Mouse (Mus musculus): ENCODE measurements at regions not wholly inside any gene's neighbourhood (a gene's known extent, or its start where the extent isn't known, plus 50 kb on each side); places are given as distances from the start of the nearest gene placed in this dataset.

DNA sequence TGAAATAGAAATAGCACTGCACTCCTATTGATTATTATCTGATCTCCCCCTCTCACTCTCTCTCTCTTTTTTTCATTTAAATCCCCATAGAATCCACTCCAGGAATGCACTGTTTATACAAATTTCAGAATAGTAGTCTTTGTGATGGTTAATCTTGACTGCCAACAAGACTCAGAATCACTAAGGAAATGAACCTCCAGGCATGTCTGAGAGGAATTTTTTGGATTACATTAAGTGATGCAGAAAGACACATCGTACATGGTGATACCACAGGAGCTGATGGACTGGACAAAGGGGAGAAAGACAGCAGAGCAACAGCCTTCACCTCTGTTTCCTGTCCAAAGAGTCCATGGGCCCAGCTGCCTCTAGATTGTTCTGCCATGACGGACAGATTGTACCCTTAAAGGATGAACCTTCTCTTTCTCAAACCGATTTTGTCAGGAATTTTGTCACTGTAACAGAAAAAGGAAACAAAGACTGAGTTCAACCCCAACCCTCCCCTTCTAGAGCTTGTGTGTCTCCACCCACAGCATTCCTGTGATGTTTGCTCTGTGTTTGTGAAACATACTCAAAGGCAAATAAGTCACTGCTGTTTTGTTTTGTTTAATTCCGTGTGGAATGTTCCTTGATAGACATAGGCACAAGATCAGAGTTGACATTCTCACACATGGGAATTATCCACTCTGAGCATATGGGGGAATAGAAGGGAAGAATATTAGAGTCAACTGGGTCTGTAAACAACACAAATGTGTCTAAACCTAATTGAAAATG is 59.1 kb upstream of the Gm34302 start:
- no peak for DNase-seq

DNA sequence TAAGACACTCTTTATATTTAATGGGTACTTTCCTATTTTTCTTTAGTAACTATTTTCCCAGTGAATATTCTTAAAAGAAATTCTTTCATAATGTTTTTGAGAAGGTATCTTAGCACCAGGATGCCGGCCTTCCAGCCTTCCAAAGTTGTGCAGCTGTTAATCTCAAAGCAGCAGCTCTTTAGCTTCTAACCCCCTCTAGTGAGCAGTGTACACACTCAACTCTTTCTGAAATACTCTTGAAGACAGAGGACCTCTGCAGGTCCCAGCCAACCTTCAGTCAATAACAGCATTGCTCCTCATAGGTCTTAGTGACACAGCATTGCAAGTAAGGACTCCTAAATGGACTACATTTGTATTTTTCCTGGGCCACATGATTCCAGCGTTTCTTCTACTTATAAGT is 55.2 kb upstream of the Gm34302 start:
- DNase-seq = no peak

DNA sequence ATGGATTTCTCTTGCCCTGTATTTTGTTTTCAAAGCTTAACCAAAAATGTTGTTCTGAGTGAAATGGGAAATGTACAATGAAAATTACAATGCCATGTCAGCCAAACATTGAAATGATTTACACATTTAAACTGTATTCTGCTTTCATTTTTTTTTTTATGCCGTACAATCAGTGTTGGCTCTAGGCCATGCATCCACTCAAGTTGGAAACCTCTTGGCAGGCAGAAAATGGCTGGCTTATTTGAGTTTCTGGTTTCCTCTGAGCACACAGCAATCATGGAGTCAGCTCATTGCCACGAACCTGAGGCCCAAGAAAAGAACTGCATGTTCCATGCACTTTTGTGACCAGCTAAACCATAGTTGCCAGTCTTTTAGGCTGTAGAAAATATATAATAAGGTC is 50.5 kb upstream of the Gm34302 start:
- DNase-seq = no peak

Measured in adrenal gland, postnatal 25 days (tissue).